7 mouse cellular contexts compared by ENCODE assay signal in the genomic region with DNA sequence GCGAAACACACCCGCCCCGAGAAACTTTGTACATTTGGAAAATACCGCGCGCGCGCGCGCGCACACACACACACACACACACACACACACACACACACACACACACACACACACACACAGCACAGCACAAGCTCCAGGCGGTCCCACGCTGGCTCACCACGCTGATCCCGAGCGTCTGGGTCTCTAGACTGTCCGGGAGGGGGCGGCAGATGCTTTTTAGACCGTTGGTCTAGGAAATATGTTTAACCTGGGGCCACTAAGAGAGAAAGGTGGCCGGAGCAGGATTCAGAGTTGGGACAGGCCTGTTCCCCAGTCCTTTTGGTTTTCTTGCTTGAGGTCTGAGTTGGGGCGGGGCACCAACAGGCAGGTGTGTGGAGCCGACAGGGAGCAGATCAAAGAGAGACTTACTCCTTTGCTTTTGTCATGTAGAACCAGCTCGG. TPM values are rescaled to one million over a fixed set of nuclear protein-coding genes. Genes with fewer than 3 reads are reported as not detected.
DNase-seq lines count a peak whose midpoint lies in the region; ATAC-seq and TF ChIP-seq lines count a peak whose summit lies in the region.

No protein-coding gene starts in this region.

- H3K9ac ChIP-seq in embryonic facial prominence, embryonic 14.5 days (ENCODE audit: low read depth, low read length): peak overlapping the region; percentile 53
- peak overlapping the region; percentile 55 for H3K9ac ChIP-seq in limb, embryonic 13.5 days
- no peak overlapping the region; the same call in 1 of the 2 replicates for H3K9ac ChIP-seq in midbrain, embryonic 14.5 days (replicated peaks; ENCODE audit: low read length)

- H3K9me3 ChIP-seq in E14TG2a.4 (ENCODE audit: low read length): no peaks in the 10 kb centered on the region
- H3K9me3 ChIP-seq in embryonic facial prominence, embryonic 14.5 days (ENCODE audit: control insufficient read depth, low read length): no peaks in the 10 kb centered on the region
- no peaks in the 10 kb centered on the region for H3K9me3 ChIP-seq in hindbrain, embryonic 10.5 days
- no peaks in the 10 kb centered on the region for H3K9me3 ChIP-seq in limb, embryonic 13.5 days
- H3K9me3 ChIP-seq in midbrain, embryonic 14.5 days (ENCODE audit: control insufficient read depth, low read length): no peaks in the 10 kb centered on the region

- no peak overlapping the region for H3K27ac ChIP-seq in embryonic facial prominence, embryonic 14.5 days (replicated peaks; ENCODE audit: low read depth, low read length)
- peak overlapping the region; percentile 77 for H3K27ac ChIP-seq in hindbrain, embryonic 10.5 days
- no peak overlapping the region for H3K27ac ChIP-seq in limb, embryonic 13.5 days
- H3K27ac ChIP-seq in midbrain, embryonic 14.5 days (replicated peaks; ENCODE audit: low read depth, low read length): no peak overlapping the region

- peak; percentile 53 for ATAC-seq in embryonic facial prominence, embryonic 14.5 days (ENCODE audit: low read depth)
- peak; percentile 53 for ATAC-seq in limb, embryonic 13.5 days (ENCODE audit: low FRiP score, low read depth)
- ATAC-seq in midbrain, embryonic 14.5 days (ENCODE audit: low FRiP score, low TSS enrichment): peak; percentile 44; the same call in 1 of the 2 replicates

- peak; percentile 39 for DNase-seq in NIH3T3 (ENCODE audit: low read depth)
- DNase-seq in embryonic facial prominence, embryonic 14.5 days (ENCODE audit: low spot score): peak; percentile 86
- DNase-seq in hindbrain, embryonic 10.5 days (ENCODE audit: low spot score): peak; percentile 68
- DNase-seq in midbrain, embryonic 14.5 days: peak; percentile 81
- peak; percentile 17 to 53 for DNase-seq in thymus, postnatal 10 days (ENCODE audit: low spot score in 2 of 2)

- H3K27me3 ChIP-seq in E14TG2a.4 (ENCODE audit: insufficient read depth, low read length): peaks cover 45% of the 10 kb centered on the region
- no peaks in the 10 kb centered on the region for H3K27me3 ChIP-seq in embryonic facial prominence, embryonic 14.5 days (replicated peaks; ENCODE audit: control insufficient read depth, insufficient read depth, low read length)
- peaks cover 35% of the 10 kb centered on the region for H3K27me3 ChIP-seq in hindbrain, embryonic 10.5 days (ENCODE audit: insufficient read depth, poor library complexity, severe bottlenecking)
- H3K27me3 ChIP-seq in limb, embryonic 13.5 days: peaks cover 19% of the 10 kb centered on the region
- no peaks in the 10 kb centered on the region for H3K27me3 ChIP-seq in midbrain, embryonic 14.5 days (ENCODE audit: control insufficient read depth, insufficient read depth, low read length)

- WGBS in embryonic facial prominence, embryonic 14.5 days: 8% methylated on average over 15 of the region's 23 CpGs
- 3% methylated on average over 23 of the region's 23 CpGs for WGBS in hindbrain, embryonic 10.5 days
- WGBS in limb, embryonic 13.5 days: 4% methylated on average over 14 of the region's 23 CpGs
- WGBS in midbrain, embryonic 14.5 days: 3% methylated on average over 23 of the region's 23 CpGs

- no peak; the same call in 1 of the 2 replicates for TF ChIP-seq CTCF in E14TG2a.4 (conservative IDR thresholded peaks at IDR 0.05; ENCODE audit: low read length)

- H3K4me1 ChIP-seq in E14TG2a.4 (replicated peaks; ENCODE audit: low read depth, low read length): peaks cover 70% of the 10 kb centered on the region
- H3K4me1 ChIP-seq in embryonic facial prominence, embryonic 14.5 days (ENCODE audit: control insufficient read depth, insufficient read depth, low read length): peaks cover 8% of the 10 kb centered on the region
- H3K4me1 ChIP-seq in hindbrain, embryonic 10.5 days (replicated peaks): peaks cover 42% of the 10 kb centered on the region
- H3K4me1 ChIP-seq in limb, embryonic 13.5 days: peaks cover 37% of the 10 kb centered on the region
- peaks cover 25% of the 10 kb centered on the region for H3K4me1 ChIP-seq in midbrain, embryonic 14.5 days (ENCODE audit: control insufficient read depth, insufficient read depth, low read length)

- H3K36me3 ChIP-seq in E14TG2a.4 (ENCODE audit: insufficient read depth, low read length): no peaks in the 10 kb centered on the region
- no peaks in the 10 kb centered on the region for H3K36me3 ChIP-seq in embryonic facial prominence, embryonic 14.5 days (ENCODE audit: control insufficient read depth, insufficient read depth, low read length)
- no peaks in the 10 kb centered on the region for H3K36me3 ChIP-seq in hindbrain, embryonic 10.5 days
- H3K36me3 ChIP-seq in limb, embryonic 13.5 days: no peaks in the 10 kb centered on the region
- no peaks in the 10 kb centered on the region for H3K36me3 ChIP-seq in midbrain, embryonic 14.5 days (ENCODE audit: control insufficient read depth, insufficient read depth, low read length)

- H3K4me2 ChIP-seq in embryonic facial prominence, embryonic 14.5 days (ENCODE audit: low read depth, low read length): peak overlapping the region; percentile 71
- H3K4me2 ChIP-seq in limb, embryonic 13.5 days (replicated peaks): peak overlapping the region; percentile 67
- peak overlapping the region; percentile 56 for H3K4me2 ChIP-seq in midbrain, embryonic 14.5 days (ENCODE audit: low read length)

- peak overlapping the region; percentile 54 for H3K4me3 ChIP-seq in E14TG2a.4 (replicated peaks; ENCODE audit: low read length)
- peak overlapping the region; percentile 39 for H3K4me3 ChIP-seq in embryonic facial prominence, embryonic 14.5 days (ENCODE audit: low read depth, low read length)
- H3K4me3 ChIP-seq in hindbrain, embryonic 10.5 days: peak overlapping the region; percentile 51
- peak overlapping the region; percentile 40 for H3K4me3 ChIP-seq in limb, embryonic 13.5 days
- H3K4me3 ChIP-seq in midbrain, embryonic 14.5 days (replicated peaks; ENCODE audit: low read depth, low read length): peak overlapping the region; percentile 22

RNA-seq across cellular contexts. Expression of gene Fbxl14, which starts 30.4 kb away (rescaled TPM):
- polyA plus RNA-seq in embryonic facial prominence, embryonic 14.5 days (2014; fragmentation: Nextera tagmentation; extraction: Ambion mirVana): 6.2 and 7.5 TPM in 2 replicates
- 3.1 and 3.4 TPM in 2 replicates for polyA plus RNA-seq in hindbrain, embryonic 10.5 days (2016; fragmentation: Nextera tagmentation; extraction: Ambion mirVana)
- 2.9 and 4.1 TPM in 2 replicates for polyA plus RNA-seq in limb, embryonic 13.5 days (2015; fragmentation: Nextera tagmentation; extraction: Ambion mirVana)
- 5.5 and 5.6 TPM in 2 replicates for polyA plus RNA-seq in midbrain, embryonic 14.5 days (2014; fragmentation: Nextera tagmentation; extraction: Ambion mirVana)

RNA-seq across cellular contexts. Expression of gene Adipor2, which starts 31.6 kb away (rescaled TPM):
- polyA plus RNA-seq in embryonic facial prominence, embryonic 14.5 days (2014; fragmentation: Nextera tagmentation; extraction: Ambion mirVana): 25.8 and 30.1 TPM in 2 replicates
- polyA plus RNA-seq in hindbrain, embryonic 10.5 days (2016; fragmentation: Nextera tagmentation; extraction: Ambion mirVana): 28.2 and 36.7 TPM in 2 replicates
- polyA plus RNA-seq in limb, embryonic 13.5 days (2015; fragmentation: Nextera tagmentation; extraction: Ambion mirVana): 35.5 and 36.8 TPM in 2 replicates
- 31.9 and 33.5 TPM in 2 replicates for polyA plus RNA-seq in midbrain, embryonic 14.5 days (2014; fragmentation: Nextera tagmentation; extraction: Ambion mirVana)

Comparison
In these comparisons a context has a peak if more than half of its experiments do, and no peak if none do; other contexts are left out.
1. DNase-seq: peak in every context shown above with its lines; median percentile 86 in embryonic facial prominence, embryonic 14.5 days; 81 in midbrain, embryonic 14.5 days; 68 in hindbrain, embryonic 10.5 days; 39 in NIH3T3; 35 in thymus, postnatal 10 days.